Mouse (Mus musculus) MEL (cell line): ENCODE measurements around the gene Gipc2.

Experiments used
- MAZ ChIP-seq: IDR thresholded peaks from 2 replicates; pipeline ENCODE4 v1.6.1; 2012; ENCODE audit warnings: low read depth, mild to moderate bottlenecking, inconsistent platforms, low read length, improper control_type of control experiment
- NRF1 ChIP-seq: IDR thresholded peaks from 2 replicates; pipeline ENCODE4 v1.6.1; 2014; ENCODE audit warnings: low read depth, mild to moderate bottlenecking, inconsistent platforms, low read length, improper control_type of control experiment, moderate library complexity; ENCODE audit not compliant: poor library complexity, insufficient read depth, severe bottlenecking

GRCm38 (mm10) chr3:152047914-152048313 is 118.1 kb downstream of the Gipc2 start:
- TF ChIP-seq MAZ (no peak), NRF1 (no peak)
